Mouse (Mus musculus) thymus, adult 18-20 months (tissue): ENCODE data around the gene Gm20806.
"Not testable (repeated sequence)": the region's sequence is repeated elsewhere in the genome, so short reads cannot be mapped to it uniquely, and the experiment has no call there.

Experiments used
- DNase-seq, 2 experiments: peaks; one replicate each; pipeline ENCODE4 v3.0.0; 2022; ENCODE audit warnings: mixed read lengths in 2 of 2

The Gm20806 gene

DNA sequence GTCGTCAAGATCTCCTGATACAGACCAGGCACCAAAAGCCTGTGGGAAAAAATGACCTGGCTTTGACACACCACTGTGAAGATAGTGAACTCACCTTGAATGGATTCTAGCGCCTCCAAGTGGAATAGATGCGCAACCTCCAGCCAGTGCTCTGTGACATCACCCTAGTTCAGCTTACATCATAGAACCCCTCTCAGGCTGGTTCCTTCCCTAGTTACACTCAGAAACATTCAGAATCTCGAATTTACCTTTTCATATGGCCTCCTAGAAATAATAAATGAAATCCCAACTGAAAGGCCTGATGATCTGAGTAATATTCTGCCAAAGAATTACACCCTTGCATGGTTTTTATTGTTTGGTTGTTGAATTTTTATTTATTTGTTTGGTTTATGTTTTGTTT is at the start of gene Gm20806:
Gene Gm20806 (minus strand): TSS at position 101 of the 400 bp plus-strand sequence.
- DNase-seq = not testable (repeated sequence)
